Mouse (Mus musculus): ENCODE results near the gene Rnf7. TPM values are rescaled to one million over a fixed set of nuclear protein-coding genes. Genes with fewer than 3 reads are reported as not detected.
"Not testable (repeated sequence)": the region's sequence is repeated elsewhere in the genome, so short reads cannot be mapped to it uniquely, and the experiment has no call there.

Rnf7 gene
- total and polyA plus RNA-seq, 2 experiments from 2014 or later, result 217 to 267 TPM

DNA sequence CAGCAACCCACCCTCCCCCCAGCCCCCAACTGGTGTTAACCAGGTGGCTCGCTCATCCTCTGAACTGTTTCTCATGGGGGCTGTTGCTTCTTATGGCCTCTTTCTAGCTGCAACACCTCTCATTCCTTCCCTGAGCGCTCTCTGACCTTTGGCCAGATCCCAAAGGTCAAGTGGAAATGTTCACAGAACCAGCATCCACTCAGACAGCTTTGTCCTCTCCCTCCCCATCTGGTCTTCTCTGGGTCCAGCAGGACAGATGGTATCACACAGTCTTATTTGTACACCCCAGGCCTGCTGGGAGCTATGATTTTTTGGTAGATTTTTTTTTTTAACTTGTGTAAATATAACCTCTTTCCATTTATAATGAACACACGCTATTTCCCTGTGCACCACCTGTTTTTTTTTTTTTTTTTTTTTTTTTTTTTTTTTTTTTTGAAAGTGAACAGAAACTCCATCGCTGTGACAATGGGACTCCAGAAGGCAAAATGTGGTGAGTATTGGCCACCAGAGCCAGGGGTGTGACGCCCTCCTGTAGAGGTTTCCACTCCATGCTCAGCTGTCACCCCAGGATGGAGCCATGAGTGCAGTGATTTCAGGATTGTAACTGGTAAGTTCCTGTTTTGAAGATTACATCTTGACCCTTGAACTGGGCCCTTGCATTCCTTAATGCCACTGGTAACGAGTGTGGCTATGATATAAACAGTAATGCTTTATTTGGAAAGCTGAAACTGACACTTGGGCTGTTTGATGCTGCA is 24.6 kb upstream of the Rnf7 start:
- Histone ChIP-seq H3K27me3 (ENCODE audit: insufficient read depth, low read length) (no peaks in the 10 kb centered on the region), H3K9ac (replicated peaks; ENCODE audit: low read length, poor library complexity, severe bottlenecking) (no peak overlapping the region), H3K27ac (ENCODE audit: low read depth, low read length) (no peak overlapping the region), H3K9me3 (ENCODE audit: low read length) (no peaks in the 10 kb centered on the region), H3K36me3 (ENCODE audit: insufficient read depth, low read length) (no peaks in the 10 kb centered on the region), H3K4me2 (ENCODE audit: low read depth, low read length, poor library complexity, severe bottlenecking) (no peak overlapping the region), H3K4me3 (ENCODE audit: low read depth, low read length) (no peak overlapping the region), H3K4me1 (ENCODE audit: insufficient read depth, low read length) (peaks cover 4% of the 10 kb centered on the region; the same call in 1 of the 2 replicates)
- WGBS, result 85% methylated on average over 6 of the region's 6 CpGs
- no peak for TF ChIP-seq CTCF (IDR thresholded peaks at IDR 0.05)
- DNase-seq (ENCODE audit: low spot score), result peak; percentile 36
- ATAC-seq (ENCODE audit: low FRiP score), result no peak

- no peak overlapping the region for H3K4me2 ChIP-seq (ENCODE audit: low read depth, low read length, poor library complexity, severe bottlenecking)
- H3K27me3 ChIP-seq (ENCODE audit: insufficient read depth, low read length), result no peaks in the 10 kb centered on the region
- no peak for ATAC-seq (ENCODE audit: low FRiP score)
- no peak for TF ChIP-seq CTCF (IDR thresholded peaks at IDR 0.05)
- no peaks in the 10 kb centered on the region for H3K9me3 ChIP-seq (ENCODE audit: low read length)
- no peak for DNase-seq (ENCODE audit: low spot score)
- no peak overlapping the region for H3K27ac ChIP-seq (ENCODE audit: low read depth, low read length)
- no peaks in the 10 kb centered on the region for H3K36me3 ChIP-seq (ENCODE audit: insufficient read depth, low read length)
- no peak overlapping the region for H3K4me3 ChIP-seq (ENCODE audit: low read depth, low read length)
- WGBS, result 86% methylated on average over 7 of the region's 7 CpGs
- H3K9ac ChIP-seq (replicated peaks; ENCODE audit: low read length, poor library complexity, severe bottlenecking), result no peak overlapping the region
- H3K4me1 ChIP-seq (ENCODE audit: insufficient read depth, low read length), result peaks cover 4% of the 10 kb centered on the region; the same call in 1 of the 2 replicates
These were observed 22.7 kb upstream of the Rnf7 start for GRCm38 (mm10) chr9:96501217-96501616.

- WGBS, result 36% methylated on average over 3 of the region's 3 CpGs
- Histone ChIP-seq H3K9ac (replicated peaks; ENCODE audit: low read length, poor library complexity, severe bottlenecking) (no peak overlapping the region), H3K27ac (ENCODE audit: low read depth, low read length) (no peak overlapping the region), H3K4me1 (ENCODE audit: insufficient read depth, low read length) (no peaks in the 10 kb centered on the region), H3K9me3 (ENCODE audit: low read length) (no peaks in the 10 kb centered on the region), H3K4me3 (ENCODE audit: low read depth, low read length) (no peak overlapping the region), H3K27me3 (ENCODE audit: insufficient read depth, low read length) (no peaks in the 10 kb centered on the region), H3K36me3 (ENCODE audit: insufficient read depth, low read length) (no peaks in the 10 kb centered on the region), H3K4me2 (ENCODE audit: low read depth, low read length, poor library complexity, severe bottlenecking) (no peak overlapping the region)
- no peak for TF ChIP-seq CTCF (IDR thresholded peaks at IDR 0.05)
- no peak for DNase-seq (ENCODE audit: low spot score)
- ATAC-seq (ENCODE audit: low FRiP score), result no peak
These were observed 14.7 kb upstream of the Rnf7 start for GRCm38 (mm10) chr9:96493212-96493611.

GRCm38 (mm10) chr9:96491810-96492209 is 13.3 kb upstream of the Rnf7 start:
- no peak overlapping the region for H3K27ac ChIP-seq (ENCODE audit: low read depth, low read length)
- no peaks in the 10 kb centered on the region for H3K36me3 ChIP-seq (ENCODE audit: insufficient read depth, low read length)
- no peak overlapping the region for H3K4me3 ChIP-seq (ENCODE audit: low read depth, low read length)
- no peak for ATAC-seq (ENCODE audit: low FRiP score)
- no peak overlapping the region for H3K9ac ChIP-seq (replicated peaks; ENCODE audit: low read length, poor library complexity, severe bottlenecking)
- no peak for DNase-seq (ENCODE audit: low spot score)
- no peaks in the 10 kb centered on the region for H3K9me3 ChIP-seq (ENCODE audit: low read length)
- TF ChIP-seq CTCF (IDR thresholded peaks at IDR 0.05), result peak; percentile 75
- H3K4me2 ChIP-seq (ENCODE audit: low read depth, low read length, poor library complexity, severe bottlenecking), result no peak overlapping the region
- no peaks in the 10 kb centered on the region for H3K4me1 ChIP-seq (ENCODE audit: insufficient read depth, low read length)
- WGBS, result 34% methylated on average over 12 of the region's 12 CpGs
- no peaks in the 10 kb centered on the region for H3K27me3 ChIP-seq (ENCODE audit: insufficient read depth, low read length)

- H3K9ac ChIP-seq (replicated peaks; ENCODE audit: low read length, poor library complexity, severe bottlenecking); H3K9me3 ChIP-seq (ENCODE audit: low read length); H3K36me3 ChIP-seq (ENCODE audit: insufficient read depth, low read length); DNase-seq (ENCODE audit: low spot score); H3K27ac ChIP-seq (ENCODE audit: low read depth, low read length); ATAC-seq (ENCODE audit: low FRiP score); H3K4me3 ChIP-seq (ENCODE audit: low read depth, low read length); H3K27me3 ChIP-seq (ENCODE audit: insufficient read depth, low read length); H3K4me2 ChIP-seq (ENCODE audit: low read depth, low read length, poor library complexity, severe bottlenecking); H3K4me1 ChIP-seq (ENCODE audit: insufficient read depth, low read length): not testable (repeated sequence)
- WGBS, result 93% methylated on average over 5 of the region's 5 CpGs
These were observed 9.4 kb upstream of the Rnf7 start for GRCm38 (mm10) chr9:96487869-96488268.

- WGBS, result 41% methylated on average over 2 of the region's 2 CpGs
- no peaks in the 10 kb centered on the region for H3K9me3 ChIP-seq (ENCODE audit: low read length)
- no peak for DNase-seq (ENCODE audit: low spot score)
- H3K4me2 ChIP-seq (ENCODE audit: low read depth, low read length, poor library complexity, severe bottlenecking), result no peak overlapping the region
- no peak overlapping the region for H3K27ac ChIP-seq (ENCODE audit: low read depth, low read length)
- H3K4me3 ChIP-seq (ENCODE audit: low read depth, low read length), result no peak overlapping the region
- no peak for ATAC-seq (ENCODE audit: low FRiP score)
- no peak overlapping the region for H3K9ac ChIP-seq (replicated peaks; ENCODE audit: low read length, poor library complexity, severe bottlenecking)
- H3K27me3 ChIP-seq (ENCODE audit: insufficient read depth, low read length), result no peaks in the 10 kb centered on the region
- no peak for TF ChIP-seq CTCF (IDR thresholded peaks at IDR 0.05)
- no peaks in the 10 kb centered on the region for H3K36me3 ChIP-seq (ENCODE audit: insufficient read depth, low read length)
- H3K4me1 ChIP-seq (ENCODE audit: insufficient read depth, low read length), result no peaks in the 10 kb centered on the region
These were observed 5.2 kb upstream of the Rnf7 start for GRCm38 (mm10) chr9:96483648-96484047.
